Mouse (Mus musculus): ENCODE measurements around the gene Alg3. TPM values are rescaled to one million over a fixed set of nuclear protein-coding genes. Genes with fewer than 3 reads are reported as not detected.

Alg3 gene
- total RNA-seq (2014; rRNA removed) (34.8 and 38.9 TPM in 2 replicates), polyA plus RNA-seq (2015; fragmentation: Nextera tagmentation; extraction: Ambion mirVana) (35.5 and 36.5 TPM in 2 replicates)

DNA sequence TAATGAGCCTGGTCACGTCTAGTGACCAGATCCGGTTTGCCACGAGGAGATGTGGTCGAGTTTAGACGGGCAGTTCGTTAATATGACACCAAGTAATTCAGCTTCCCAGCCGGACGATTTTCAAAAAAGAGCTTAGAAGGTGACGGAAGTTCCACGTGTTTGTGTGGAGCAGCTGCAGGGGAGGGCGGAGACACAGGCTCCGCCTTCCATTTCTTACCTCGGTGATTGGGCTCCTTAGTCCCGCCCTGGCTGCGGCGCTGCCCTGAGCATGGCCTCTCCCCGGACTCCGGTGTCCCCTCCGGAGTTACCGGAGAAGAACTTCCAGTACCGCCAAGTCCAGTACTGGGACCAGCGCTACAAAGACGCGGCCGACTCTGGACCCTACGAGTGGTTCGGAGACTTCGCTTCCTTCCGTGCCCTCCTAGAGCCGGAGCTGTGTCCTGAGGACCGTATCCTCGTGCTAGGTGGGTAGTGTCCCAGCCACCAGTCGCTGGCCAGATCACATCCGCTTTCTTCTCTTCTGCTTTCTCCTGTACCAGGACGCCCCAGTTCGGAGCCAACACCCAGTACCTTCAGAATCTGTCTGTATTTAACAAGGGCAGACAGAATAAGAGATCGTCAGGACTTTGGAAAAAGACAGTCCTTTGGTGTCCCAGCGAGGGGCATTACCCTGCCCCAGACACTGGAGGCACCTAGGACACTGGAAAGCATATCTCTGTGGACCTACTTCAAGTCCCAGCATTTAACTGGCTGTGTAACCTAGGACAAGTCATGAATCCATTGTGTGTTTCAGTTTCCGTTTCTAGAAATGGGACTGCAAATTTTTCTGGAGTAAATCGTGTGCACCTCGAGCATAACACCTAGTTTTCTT lies at the start of gene Alg3, which contains the start of the genes Eef1akmt4 and Gm49333:
TSS of gene Alg3 (minus strand) at position 379 of the 871 bp plus-strand sequence.
TSS of gene Eef1akmt4 (plus strand) at position 237 of the 871 bp plus-strand sequence.
TSS of gene Gm49333 (plus strand) at position 254 of the 871 bp plus-strand sequence.
- Histone ChIP-seq H3K4me1 (ENCODE audit: insufficient read depth, low read length) (peaks cover 4% of the 10 kb centered on the region), H3K9ac (replicated peaks; ENCODE audit: low read length) (peak within 1 kb of the TSS; percentile 79), H3K4me2 (ENCODE audit: low read depth, low read length) (peak within 1 kb of the TSS; percentile 99), H3K36me3 (ENCODE audit: insufficient read depth, low read length) (peaks cover 5% of the 10 kb centered on the region; the same call in 1 of the 2 replicates), H3K9me3 (ENCODE audit: low read length) (no peaks in the 10 kb centered on the region), H3K27ac (peak within 1 kb of the TSS; percentile 84), H3K27me3 (ENCODE audit: insufficient read depth, low read length) (no peaks in the 10 kb centered on the region), H3K4me3 (ENCODE audit: low read length) (peak within 1 kb of the TSS; percentile 72)
- ATAC-seq: peak; percentile 95
- DNase-seq (ENCODE audit: low spot score): peak; percentile 95
- 2% methylated on average over 41 of the region's 41 CpGs for WGBS
- no peak; the same call in 1 of the 2 replicates for TF ChIP-seq CTCF (IDR thresholded peaks at IDR 0.05; ENCODE audit: low read depth)

DNA sequence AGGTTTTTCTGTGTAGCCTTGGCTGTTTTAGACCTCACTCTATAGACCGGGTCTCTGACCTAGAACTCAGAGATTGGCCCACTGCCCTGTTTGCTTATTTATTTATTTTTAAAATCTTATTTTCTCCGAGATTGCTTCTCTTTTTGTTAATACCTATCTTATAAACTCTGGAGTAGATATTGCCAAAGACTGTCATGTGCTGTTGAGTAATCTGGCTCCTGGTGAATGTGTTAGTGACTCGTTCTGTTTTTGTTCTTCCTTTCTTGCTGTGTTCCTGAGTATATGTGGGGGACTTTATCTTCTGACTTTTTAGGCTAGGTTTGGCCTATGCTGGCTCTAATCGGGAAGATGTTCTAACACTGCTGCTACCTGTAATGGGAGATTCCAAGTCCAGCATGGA lies 46.1 kb upstream of the Alg3 start:
- Histone ChIP-seq H3K9me3 (ENCODE audit: low read length) (no peaks in the 10 kb centered on the region), H3K27me3 (ENCODE audit: insufficient read depth, low read length) (no peaks in the 10 kb centered on the region), H3K4me2 (ENCODE audit: low read depth, low read length) (no peak overlapping the region), H3K36me3 (ENCODE audit: insufficient read depth, low read length) (peaks cover 65% of the 10 kb centered on the region), H3K9ac (replicated peaks; ENCODE audit: low read length) (no peak overlapping the region), H3K4me1 (ENCODE audit: insufficient read depth, low read length) (no peaks in the 10 kb centered on the region), H3K4me3 (ENCODE audit: low read length) (no peak overlapping the region), H3K27ac (no peak overlapping the region)
- TF ChIP-seq CTCF (IDR thresholded peaks at IDR 0.05; ENCODE audit: low read depth): no peak
- 90% methylated on average over 4 of the region's 4 CpGs for WGBS
- ATAC-seq (no peak), DNase-seq (ENCODE audit: low spot score) (no peak)

DNA sequence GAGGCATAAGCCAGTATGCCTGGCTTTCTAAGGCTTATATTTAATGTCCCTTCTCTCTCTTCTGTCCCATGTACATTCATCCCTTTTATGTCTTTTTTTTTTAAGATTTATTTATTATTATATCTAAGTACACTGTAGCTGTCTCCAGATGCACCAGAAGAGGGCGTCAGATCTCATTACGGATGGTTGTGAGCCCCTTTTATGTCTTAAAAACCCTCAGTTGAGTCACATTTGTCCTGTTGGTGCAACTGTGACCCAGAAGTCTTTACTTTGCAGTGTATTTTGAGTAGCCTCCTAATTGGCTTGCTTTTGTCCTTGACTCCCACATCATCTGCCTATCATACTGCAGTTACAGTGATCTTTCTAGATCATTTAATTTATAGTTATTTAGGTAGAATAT lies 41.8 kb upstream of the Alg3 start:
- no peak for TF ChIP-seq CTCF (IDR thresholded peaks at IDR 0.05; ENCODE audit: low read depth)
- DNase-seq (ENCODE audit: low spot score) (no peak), ATAC-seq (no peak)
- Histone ChIP-seq H3K4me1 (ENCODE audit: insufficient read depth, low read length) (0 out of 2 replicates have a peak, but pooled peaks cover 3% of the 10 kb centered on the region), H3K36me3 (ENCODE audit: insufficient read depth, low read length) (peaks cover 22% of the 10 kb centered on the region), H3K4me2 (ENCODE audit: low read depth, low read length) (peak overlapping the region; percentile 91; the same call in 1 of the 2 replicates), H3K27ac (no peak overlapping the region), H3K9me3 (ENCODE audit: low read length) (no peaks in the 10 kb centered on the region), H3K27me3 (ENCODE audit: insufficient read depth, low read length) (no peaks in the 10 kb centered on the region), H3K9ac (replicated peaks; ENCODE audit: low read length) (no peak overlapping the region), H3K4me3 (ENCODE audit: low read length) (no peak overlapping the region)
- 47% methylated on average over 2 of the region's 2 CpGs for WGBS

DNA sequence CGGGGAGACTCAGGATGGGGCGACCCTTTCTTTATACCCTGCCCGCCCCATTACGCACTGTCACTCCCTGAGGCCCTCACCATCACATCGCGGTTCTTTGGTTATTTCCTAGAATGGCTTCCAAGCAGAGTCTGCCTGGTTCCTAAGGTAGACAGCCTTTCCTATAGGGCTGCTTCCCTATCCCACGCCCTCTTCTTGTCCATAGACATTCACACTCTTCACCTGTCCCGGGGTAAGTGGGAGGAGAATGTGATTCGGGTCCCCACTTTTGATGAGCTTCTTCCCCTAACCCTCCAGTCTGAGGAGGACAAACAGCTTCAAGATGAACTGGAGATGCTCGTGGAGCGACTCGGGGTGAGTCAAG lies 40.4 kb upstream of the Alg3 start:
- peaks cover 10% of the 10 kb centered on the region for H3K36me3 ChIP-seq (ENCODE audit: insufficient read depth, low read length)
- DNase-seq (ENCODE audit: low spot score) (no peak), ATAC-seq (no peak)
- peak overlapping the region; percentile 91 for H3K4me3 ChIP-seq (ENCODE audit: low read length)
- 0 out of 2 replicates have a peak, but pooled peaks cover 3% of the 10 kb centered on the region for H3K4me1 ChIP-seq (ENCODE audit: insufficient read depth, low read length)
- H3K27me3 ChIP-seq (ENCODE audit: insufficient read depth, low read length): no peaks in the 10 kb centered on the region
- peak overlapping the region; percentile 91 for H3K4me2 ChIP-seq (ENCODE audit: low read depth, low read length)
- peak overlapping the region; percentile 81; the same call in 1 of the 2 replicates for H3K27ac ChIP-seq
- no peak for TF ChIP-seq CTCF (IDR thresholded peaks at IDR 0.05; ENCODE audit: low read depth)
- 9% methylated on average over 12 of the region's 12 CpGs for WGBS
- H3K9ac ChIP-seq (replicated peaks; ENCODE audit: low read length): peak overlapping the region; percentile 95
- H3K9me3 ChIP-seq (ENCODE audit: low read length): no peaks in the 10 kb centered on the region

DNA sequence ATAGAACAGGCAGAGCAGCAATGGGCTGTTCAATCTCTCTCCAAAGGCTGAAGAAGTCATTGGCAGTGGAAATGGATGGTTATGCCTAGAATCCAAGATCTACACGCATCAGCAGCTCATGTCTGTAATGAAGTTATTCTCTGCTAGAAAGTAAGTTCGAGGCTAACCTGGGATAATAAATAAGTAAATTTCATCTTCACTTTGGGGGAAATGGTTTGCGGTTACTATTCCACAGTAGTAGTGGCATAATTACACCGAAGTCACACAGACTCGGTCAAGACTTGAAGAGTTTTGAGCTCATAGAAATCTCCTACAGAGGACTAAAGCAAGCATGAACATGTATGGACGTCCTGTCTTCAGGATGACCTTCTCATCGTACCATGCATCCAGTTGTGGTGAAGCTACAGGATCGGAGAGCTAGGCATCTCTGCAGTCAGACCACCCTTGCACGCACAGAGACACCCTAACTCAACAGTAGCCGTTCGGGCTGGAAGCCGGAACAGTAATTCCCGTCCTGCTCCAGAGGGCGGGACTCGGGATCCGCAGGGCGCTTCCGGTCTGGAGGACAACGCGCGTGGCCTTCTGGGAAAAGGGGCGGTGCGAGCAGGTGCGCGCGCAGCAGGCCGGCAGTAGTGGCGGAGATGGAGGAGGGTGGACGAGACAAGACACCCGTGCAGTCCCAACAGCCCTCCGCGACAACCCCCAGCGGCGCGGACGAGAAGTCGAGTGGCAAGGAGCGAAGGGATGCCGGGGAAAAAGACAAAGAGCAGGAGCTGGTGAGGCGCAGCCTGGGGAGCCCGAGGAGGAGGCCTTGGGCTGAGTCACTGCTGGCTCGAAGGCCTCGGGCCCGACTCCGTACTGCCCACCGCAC lies 39.8 kb upstream of the Alg3 start, which contains the start of gene Psmd2:
TSS of gene Psmd2 (plus strand) at position 577 of the 871 bp plus-strand sequence.
- Histone ChIP-seq H3K9me3 (ENCODE audit: low read length) (no peaks in the 10 kb centered on the region), H3K9ac (replicated peaks; ENCODE audit: low read length) (peak within 1 kb of the TSS; percentile 95), H3K4me2 (ENCODE audit: low read depth, low read length) (peak within 1 kb of the TSS; percentile 91), H3K27ac (peak within 1 kb of the TSS; percentile 81; the same call in 1 of the 2 replicates), H3K27me3 (ENCODE audit: insufficient read depth, low read length) (no peaks in the 10 kb centered on the region), H3K36me3 (ENCODE audit: insufficient read depth, low read length) (peaks cover 7% of the 10 kb centered on the region), H3K4me3 (ENCODE audit: low read length) (peak within 1 kb of the TSS; percentile 91), H3K4me1 (ENCODE audit: insufficient read depth, low read length) (0 out of 2 replicates have a peak, but pooled peaks cover 3% of the 10 kb centered on the region)
- WGBS: 2% methylated on average over 46 of the region's 46 CpGs
- ATAC-seq (peak; percentile 97), DNase-seq (ENCODE audit: low spot score) (peak; percentile 97)
- TF ChIP-seq CTCF (IDR thresholded peaks at IDR 0.05; ENCODE audit: low read depth): no peak; the same call in 1 of the 2 replicates

DNA sequence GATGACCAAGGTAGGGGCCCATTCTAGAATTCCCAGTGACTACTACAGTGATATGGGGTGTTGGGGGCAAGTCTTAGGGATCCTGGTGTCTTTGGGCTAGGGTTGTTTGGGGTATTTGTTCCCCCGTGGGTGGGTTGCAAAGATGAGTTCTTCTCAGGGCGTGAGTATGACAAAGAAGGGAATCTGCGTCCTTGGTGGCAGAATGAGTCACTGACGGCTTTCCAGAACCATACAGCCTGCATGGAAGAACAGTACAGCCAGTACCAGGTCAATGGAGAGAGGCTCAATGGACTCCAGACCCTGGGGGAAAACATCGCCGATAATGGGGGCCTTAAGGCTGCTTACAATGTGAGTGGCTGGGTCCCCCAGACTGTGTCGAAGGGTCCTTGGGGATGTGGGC lies 32.4 kb upstream of the Alg3 start:
- 89% methylated on average over 7 of the region's 7 CpGs for WGBS
- H3K4me3 ChIP-seq (ENCODE audit: low read length): no peak overlapping the region
- H3K4me1 ChIP-seq (ENCODE audit: insufficient read depth, low read length): no peaks in the 10 kb centered on the region
- no peak overlapping the region for H3K27ac ChIP-seq
- no peak overlapping the region for H3K4me2 ChIP-seq (ENCODE audit: low read depth, low read length)
- no peak overlapping the region for H3K9ac ChIP-seq (replicated peaks; ENCODE audit: low read length)
- no peaks in the 10 kb centered on the region for H3K9me3 ChIP-seq (ENCODE audit: low read length)
- DNase-seq (ENCODE audit: low spot score) (no peak), ATAC-seq (no peak)
- TF ChIP-seq CTCF (IDR thresholded peaks at IDR 0.05; ENCODE audit: low read depth): no peak
- H3K27me3 ChIP-seq (ENCODE audit: insufficient read depth, low read length): no peaks in the 10 kb centered on the region
- peaks cover 23% of the 10 kb centered on the region for H3K36me3 ChIP-seq (ENCODE audit: insufficient read depth, low read length)
